Mouse (Mus musculus) liver, postnatal 0 days (tissue): ENCODE results near the gene Car11.

Source experiments
- CTCF ChIP-seq: sonication (generic); IDR thresholded peaks from 2 replicates; pipeline ENCODE4 v1.5.1; 2016; ENCODE audit warnings: antibody characterized with exemption, low read depth
- EP300 ChIP-seq: IDR thresholded peaks from 2 replicates; pipeline ENCODE4 v1.6.1; 2016; ENCODE audit warnings: antibody characterized with exemption, low read depth, mild to moderate bottlenecking

DNA sequence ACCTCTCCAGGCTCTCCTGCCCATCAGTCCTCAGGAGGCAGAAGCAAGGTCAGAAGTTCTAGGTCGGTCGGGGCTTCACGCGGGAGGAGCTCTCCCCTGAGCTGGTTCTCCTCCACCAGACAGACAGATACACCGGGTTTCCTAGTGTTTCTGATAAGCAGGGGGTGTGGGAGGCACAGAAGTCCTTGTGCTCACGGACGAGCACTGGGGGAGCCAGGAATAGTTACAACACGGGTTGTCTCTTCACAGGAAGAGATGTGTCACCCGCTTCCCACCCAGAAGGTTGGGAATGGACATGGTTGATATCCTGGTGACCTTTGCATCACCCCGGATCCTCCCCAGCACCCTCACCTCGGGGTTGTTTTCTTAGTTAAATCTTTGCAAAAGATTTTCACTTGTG is 9.8 kb upstream of the Car11 start:
- TF ChIP-seq CTCF (no peak), EP300 (no peak)
